Mouse (Mus musculus) stomach, postnatal 0 days (tissue): ENCODE data around the gene Pimreg. TPM values are rescaled to one million over a fixed set of nuclear protein-coding genes. Genes with fewer than 3 reads are reported as not detected.

ENCODE experiments used
- ATAC-seq: fragments of 200-750 bp; cut with Nextera tagmentation; 2 replicates; pipeline ENCODE4 v1.8.0; 2017; ENCODE audit not compliant: low FRiP score, low TSS enrichment
- DNase-seq: peaks from one replicate; pipeline ENCODE4 v3.0.0-alpha.2; 2016; ENCODE audit warnings: low spot score
- H3K27ac ChIP-seq: fragments of 300-500 bp; sonication (generic); replicated peaks from 2 replicates; pipeline ENCODE4 v1.5.1; 2014; ENCODE audit warnings: mild to moderate bottlenecking, control low read depth
- H3K27me3 ChIP-seq: fragments of 300-500 bp; sonication (generic); 2 replicates; pipeline ENCODE4 v1.6.1; 2014; ENCODE audit warnings: low read length; ENCODE audit not compliant: control insufficient read depth, insufficient read depth
- H3K36me3 ChIP-seq: fragments of 300-500 bp; sonication (generic); 2 replicates; pipeline ENCODE4 v1.6.1; 2014; ENCODE audit warnings: low read length, mixed read lengths; ENCODE audit not compliant: control insufficient read depth, insufficient read depth
- H3K4me1 ChIP-seq: fragments of 300-500 bp; sonication (generic); replicated peaks from 2 replicates; pipeline ENCODE4 v1.6.1; 2014; ENCODE audit warnings: antibody characterized with exemption; ENCODE audit not compliant: control insufficient read depth, insufficient read depth
- H3K4me2 ChIP-seq: fragments of 300-500 bp; sonication (generic); replicated peaks from 2 replicates; pipeline ENCODE4 v1.6.1; 2014; ENCODE audit warnings: low read depth, mild to moderate bottlenecking, control low read depth, moderate library complexity
- H3K4me3 ChIP-seq: fragments of 300-500 bp; sonication (generic); 2 replicates; pipeline ENCODE4 v1.5.1; 2014; ENCODE audit warnings: low read depth, low read length, control low read depth
- H3K9ac ChIP-seq: fragments of 300-500 bp; sonication (generic); 2 replicates; pipeline ENCODE4 v1.6.1; 2014; ENCODE audit warnings: mild to moderate bottlenecking, low read length, control low read depth, mixed read lengths
- H3K9me3 ChIP-seq: fragments of 300-500 bp; sonication (generic); 2 replicates; pipeline ENCODE4 v1.6.1; 2016; ENCODE audit warnings: low read length; ENCODE audit not compliant: control insufficient read depth
- CTCF ChIP-seq: IDR thresholded peaks from 2 replicates; pipeline ENCODE4 v1.5.1; 2016; ENCODE audit warnings: antibody characterized with exemption, low read depth, mild to moderate bottlenecking, moderate library complexity
- EP300 ChIP-seq: optimal IDR thresholded peaks from 2 replicates; pipeline ENCODE3; 2016; ENCODE audit warnings: antibody characterized with exemption
- WGBS: fragments of 180-500 bp; shearing (Covaris S2); extraction: QIAGEN DNeasy Blood & Tissue Kit; methylation state at CpG from one replicate; pipeline ENCODE4 v1.1.7; 2014; 5-methylcytosine and 5-hydroxymethylcytosine counted together
- polyA plus RNA-seq: library from polyadenylated mRNA; unstranded; fragments of >200 nt; fragmentation: Nextera tagmentation; extraction: Ambion mirVana; gene quantifications from 2 replicates; pipeline ENCODE4 v1.2.1, GENCODE M21; 2015

Pimreg gene
- polyA plus RNA-seq, 1 experiment from 2014 or later: 22.2 TPM

- Histone ChIP-seq H3K9me3 (no peaks in the 10 kb centered on the region), H3K27ac (no peak overlapping the region), H3K27me3 (no peaks in the 10 kb centered on the region), H3K36me3 (no peaks in the 10 kb centered on the region), H3K4me3 (no peak overlapping the region), H3K4me2 (no peak overlapping the region), H3K9ac (no peak overlapping the region), H3K4me1 (0 out of 2 replicates have a peak, but pooled peaks cover 2% of the 10 kb centered on the region)
- TF ChIP-seq CTCF: peak; percentile 86
- no peak for TF ChIP-seq EP300
- ATAC-seq (peak; percentile 48; the same call in 1 of the 2 replicates), DNase-seq (peak; percentile 72)
- 18% methylated on average over 5 of the region's 5 CpGs for WGBS
These were observed 17.5 kb upstream of the Pimreg start for GRCm38 (mm10) chr11:72024193-72024781.

- 38% methylated on average over 5 of the region's 5 CpGs for WGBS
- Histone ChIP-seq H3K36me3 (no peaks in the 10 kb centered on the region), H3K4me1 (0 out of 2 replicates have a peak, but pooled peaks cover 2% of the 10 kb centered on the region), H3K27me3 (no peaks in the 10 kb centered on the region), H3K4me2 (no peak overlapping the region), H3K9ac (no peak overlapping the region), H3K9me3 (no peaks in the 10 kb centered on the region), H3K4me3 (no peak overlapping the region), H3K27ac (no peak overlapping the region)
- ATAC-seq (no peak), DNase-seq (no peak)
- TF ChIP-seq CTCF: peak; percentile 67
- no peak for TF ChIP-seq EP300
These were observed 16.0 kb upstream of the Pimreg start for GRCm38 (mm10) chr11:72025843-72026242.

- H3K4me2 ChIP-seq: no peak overlapping the region
- ATAC-seq: no peak
- TF ChIP-seq EP300 (no peak), CTCF (no peak)
- DNase-seq: no peak
- no peaks in the 10 kb centered on the region for H3K36me3 ChIP-seq
- H3K4me3 ChIP-seq: no peak overlapping the region
- no peak overlapping the region for H3K27ac ChIP-seq
- H3K9me3 ChIP-seq: no peaks in the 10 kb centered on the region
- no peak overlapping the region for H3K9ac ChIP-seq
- H3K4me1 ChIP-seq: 0 out of 2 replicates have a peak, but pooled peaks cover 2% of the 10 kb centered on the region
- H3K27me3 ChIP-seq: no peaks in the 10 kb centered on the region
- WGBS: 92% methylated on average over 9 of the region's 9 CpGs
These were observed 15.3 kb upstream of the Pimreg start for GRCm38 (mm10) chr11:72026516-72026915.

- 60% methylated on average over 9 of the region's 9 CpGs for WGBS
- DNase-seq (no peak), ATAC-seq (no peak)
- Histone ChIP-seq H3K4me1 (0 out of 2 replicates have a peak, but pooled peaks cover 2% of the 10 kb centered on the region), H3K4me3 (no peak overlapping the region), H3K4me2 (no peak overlapping the region), H3K9me3 (no peaks in the 10 kb centered on the region), H3K36me3 (no peaks in the 10 kb centered on the region), H3K27ac (no peak overlapping the region), H3K27me3 (no peaks in the 10 kb centered on the region), H3K9ac (no peak overlapping the region)
- TF ChIP-seq CTCF: no peak
These were observed 14.0 kb upstream of the Pimreg start for GRCm38 (mm10) chr11:72027836-72028235.

- Histone ChIP-seq H3K4me1 (0 out of 2 replicates have a peak, but pooled peaks cover 2% of the 10 kb centered on the region), H3K36me3 (no peaks in the 10 kb centered on the region), H3K9ac (no peak overlapping the region), H3K4me3 (no peak overlapping the region), H3K27ac (no peak overlapping the region), H3K27me3 (no peaks in the 10 kb centered on the region), H3K9me3 (no peaks in the 10 kb centered on the region), H3K4me2 (peak overlapping the region; percentile 17; the same call in 1 of the 2 replicates)
- peak; percentile 67 for DNase-seq
- WGBS: 20% methylated on average over 23 of the region's 23 CpGs
- ATAC-seq: peak; percentile 35; the same call in 1 of the 2 replicates
- no peak for TF ChIP-seq EP300
- TF ChIP-seq CTCF: peak; percentile 82
These were observed 12.7 kb upstream of the Pimreg start for GRCm38 (mm10) chr11:72029143-72029542.

- Histone ChIP-seq H3K4me3 (no peak overlapping the region), H3K9ac (no peak overlapping the region), H3K27me3 (no peaks in the 10 kb centered on the region), H3K27ac (no peak overlapping the region), H3K9me3 (no peaks in the 10 kb centered on the region), H3K4me1 (no peaks in the 10 kb centered on the region), H3K36me3 (no peaks in the 10 kb centered on the region), H3K4me2 (no peak overlapping the region)
- WGBS: 82% methylated on average over 7 of the region's 7 CpGs
- no peak for TF ChIP-seq EP300
- TF ChIP-seq CTCF: no peak
- peak; percentile 21; the same call in 1 of the 2 replicates for ATAC-seq
- DNase-seq: no peak
These were observed 10.5 kb upstream of the Pimreg start for GRCm38 (mm10) chr11:72031353-72031752.
